Mouse (Mus musculus): ENCODE measurements around the gene Kat2a.
"Not testable (repeated sequence)": the region's sequence is repeated elsewhere in the genome, so short reads cannot be mapped to it uniquely, and the experiment has no call there.

Gene Kat2a

GRCm38 (mm10) chr11:100673169-100673568 lies 39.1 kb downstream of the Kat2a start:
- DNase-seq (ENCODE audit: low spot score in 2 of 2): peak; percentile 9 to 20

GRCm38 (mm10) chr11:100671956-100672355 lies 40.3 kb downstream of the Kat2a start:
- no peak for DNase-seq (ENCODE audit: low spot score in 2 of 2)

GRCm38 (mm10) chr11:100671049-100671448 lies 41.2 kb downstream of the Kat2a start:
- no peak for DNase-seq (ENCODE audit: low spot score in 2 of 2)

- no peak for DNase-seq (ENCODE audit: low spot score in 2 of 2)
These were observed 52.5 kb downstream of the Kat2a start for GRCm38 (mm10) chr11:100659806-100660205.

- DNase-seq (ENCODE audit: low spot score in 2 of 2): no peak
These were observed 55.8 kb downstream of the Kat2a start for GRCm38 (mm10) chr11:100656458-100656857.

- not testable (repeated sequence) for DNase-seq (ENCODE audit: low spot score in 2 of 2)
These were observed 56.7 kb downstream of the Kat2a start for GRCm38 (mm10) chr11:100655589-100655988.
